Mouse (Mus musculus): ENCODE data around the gene Gm13697.
"Not testable (repeated sequence)": the region's sequence is repeated elsewhere in the genome, so short reads cannot be mapped to it uniquely, and the experiment has no call there.

The Gm13697 gene

DNA sequence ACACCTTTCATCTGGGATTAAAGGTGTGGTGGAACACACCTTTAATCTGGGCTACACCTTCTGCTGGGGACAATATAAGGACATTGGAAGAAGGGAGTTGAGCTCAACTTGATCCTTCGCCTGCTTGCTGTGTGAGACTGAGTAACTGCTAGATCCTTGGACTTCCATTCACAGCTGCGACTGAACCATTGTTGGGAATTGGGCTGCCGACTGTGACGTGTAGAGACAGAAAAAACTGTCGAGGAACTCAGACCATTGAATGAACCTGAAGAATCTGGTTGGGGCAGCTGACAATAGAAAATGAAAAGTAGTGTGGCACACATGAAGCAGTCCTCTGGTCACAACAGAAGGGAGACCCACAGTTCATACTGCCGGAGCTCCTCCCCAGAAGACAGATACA lies at the start of gene Gm13697:
Gm13697 (plus strand) TSS at position 301 of the 400 bp plus-strand sequence.
- DNase-seq (ENCODE audit: low spot score) = not testable (repeated sequence)

DNA sequence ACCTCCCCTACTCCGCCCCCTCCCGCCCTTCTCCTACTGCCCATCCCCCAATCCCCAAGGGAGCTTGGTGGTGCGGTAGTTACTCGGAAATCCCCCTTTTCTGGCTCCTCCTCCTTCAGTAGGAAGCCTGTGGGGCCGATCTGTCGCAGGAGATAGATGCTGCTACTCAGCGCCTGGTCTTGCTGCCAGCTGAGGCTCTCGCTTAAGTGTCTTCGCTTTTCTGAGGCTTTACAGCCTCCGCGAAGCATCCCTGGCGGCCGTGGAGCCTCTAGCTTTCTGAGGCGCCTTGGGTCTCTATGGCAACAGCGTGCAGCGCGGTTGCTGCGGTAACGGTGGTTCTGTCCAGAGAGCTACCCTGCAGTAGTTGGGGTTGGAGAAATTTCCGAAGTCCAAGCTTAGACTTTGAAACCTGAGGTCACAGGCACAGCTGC lies 43.6 kb upstream of the Gm13697 start, which contains the start of gene Zswim2:
Zswim2 (minus strand) TSS at position 298 of the 431 bp plus-strand sequence.
- DNase-seq (ENCODE audit: low spot score) = no peak

DNA sequence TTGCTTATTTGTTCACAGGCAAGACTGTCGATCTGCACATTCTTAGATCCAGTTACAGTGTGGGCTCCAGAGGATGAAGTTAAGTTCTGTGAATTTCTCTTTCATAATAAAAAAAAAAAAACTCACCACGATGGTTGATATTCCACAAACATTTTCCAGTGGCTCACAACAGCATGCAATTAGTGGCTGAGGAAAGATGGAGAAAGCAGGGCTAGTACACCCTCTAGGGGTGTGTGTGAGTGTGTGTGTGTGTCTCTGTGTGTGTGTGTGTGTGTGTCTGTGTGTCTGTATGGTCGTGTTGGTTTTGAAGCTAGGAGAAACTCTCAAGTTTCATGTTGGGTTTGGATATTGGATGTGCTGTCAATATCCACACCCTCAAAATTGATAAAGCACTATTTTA lies 43.2 kb upstream of the Gm13697 start:
- DNase-seq (ENCODE audit: low spot score) = no peak

DNA sequence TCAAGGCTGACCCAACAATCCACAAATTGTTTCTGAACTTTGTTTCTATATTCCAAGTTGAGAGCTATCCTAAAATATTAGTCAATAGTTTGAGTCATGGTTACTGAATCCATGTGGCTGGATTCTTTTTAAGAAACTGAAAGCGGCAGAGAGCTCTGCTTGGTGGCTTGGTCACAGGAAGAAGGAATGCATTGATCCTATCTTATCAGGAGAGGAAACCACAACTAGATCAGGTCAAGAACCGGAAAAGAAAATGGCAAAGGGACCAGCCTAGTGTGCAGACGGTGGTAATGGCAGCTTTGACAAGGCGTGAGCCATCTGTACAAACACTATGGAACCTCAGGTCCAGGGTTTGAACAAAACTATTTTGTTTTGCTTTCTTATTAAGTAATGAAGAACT lies 42.8 kb upstream of the Gm13697 start:
- DNase-seq (ENCODE audit: low spot score) = no peak

DNA sequence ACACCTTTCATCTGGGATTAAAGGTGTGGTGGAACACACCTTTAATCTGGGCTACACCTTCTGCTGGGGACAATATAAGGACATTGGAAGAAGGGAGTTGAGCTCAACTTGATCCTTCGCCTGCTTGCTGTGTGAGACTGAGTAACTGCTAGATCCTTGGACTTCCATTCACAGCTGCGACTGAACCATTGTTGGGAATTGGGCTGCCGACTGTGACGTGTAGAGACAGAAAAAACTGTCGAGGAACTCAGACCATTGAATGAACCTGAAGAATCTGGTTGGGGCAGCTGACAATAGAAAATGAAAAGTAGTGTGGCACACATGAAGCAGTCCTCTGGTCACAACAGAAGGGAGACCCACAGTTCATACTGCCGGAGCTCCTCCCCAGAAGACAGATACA lies 29.1 kb upstream of the Gm13697 start, which contains the start of gene Gm13698:
Gm13698 (plus strand) TSS at position 301 of the 400 bp plus-strand sequence.
- DNase-seq (ENCODE audit: low spot score) = not testable (repeated sequence)

DNA sequence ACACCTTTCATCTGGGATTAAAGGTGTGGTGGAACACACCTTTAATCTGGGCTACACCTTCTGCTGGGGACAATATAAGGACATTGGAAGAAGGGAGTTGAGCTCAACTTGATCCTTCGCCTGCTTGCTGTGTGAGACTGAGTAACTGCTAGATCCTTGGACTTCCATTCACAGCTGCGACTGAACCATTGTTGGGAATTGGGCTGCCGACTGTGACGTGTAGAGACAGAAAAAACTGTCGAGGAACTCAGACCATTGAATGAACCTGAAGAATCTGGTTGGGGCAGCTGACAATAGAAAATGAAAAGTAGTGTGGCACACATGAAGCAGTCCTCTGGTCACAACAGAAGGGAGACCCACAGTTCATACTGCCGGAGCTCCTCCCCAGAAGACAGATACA lies 23.3 kb upstream of the Gm13697 start, which contains the start of gene Gm13693:
Gm13693 (plus strand) TSS at position 301 of the 400 bp plus-strand sequence.
- DNase-seq (ENCODE audit: low spot score) = not testable (repeated sequence)

DNA sequence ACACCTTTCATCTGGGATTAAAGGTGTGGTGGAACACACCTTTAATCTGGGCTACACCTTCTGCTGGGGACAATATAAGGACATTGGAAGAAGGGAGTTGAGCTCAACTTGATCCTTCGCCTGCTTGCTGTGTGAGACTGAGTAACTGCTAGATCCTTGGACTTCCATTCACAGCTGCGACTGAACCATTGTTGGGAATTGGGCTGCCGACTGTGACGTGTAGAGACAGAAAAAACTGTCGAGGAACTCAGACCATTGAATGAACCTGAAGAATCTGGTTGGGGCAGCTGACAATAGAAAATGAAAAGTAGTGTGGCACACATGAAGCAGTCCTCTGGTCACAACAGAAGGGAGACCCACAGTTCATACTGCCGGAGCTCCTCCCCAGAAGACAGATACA lies 17.5 kb upstream of the Gm13697 start, which contains the start of gene Gm13695:
Gm13695 (plus strand) TSS at position 301 of the 400 bp plus-strand sequence.
- not testable (repeated sequence) for DNase-seq (ENCODE audit: low spot score)

DNA sequence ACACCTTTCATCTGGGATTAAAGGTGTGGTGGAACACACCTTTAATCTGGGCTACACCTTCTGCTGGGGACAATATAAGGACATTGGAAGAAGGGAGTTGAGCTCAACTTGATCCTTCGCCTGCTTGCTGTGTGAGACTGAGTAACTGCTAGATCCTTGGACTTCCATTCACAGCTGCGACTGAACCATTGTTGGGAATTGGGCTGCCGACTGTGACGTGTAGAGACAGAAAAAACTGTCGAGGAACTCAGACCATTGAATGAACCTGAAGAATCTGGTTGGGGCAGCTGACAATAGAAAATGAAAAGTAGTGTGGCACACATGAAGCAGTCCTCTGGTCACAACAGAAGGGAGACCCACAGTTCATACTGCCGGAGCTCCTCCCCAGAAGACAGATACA lies 11.7 kb upstream of the Gm13697 start, which contains the start of gene Gm13696:
Gm13696 (plus strand) TSS at position 301 of the 400 bp plus-strand sequence.
- DNase-seq (ENCODE audit: low spot score) = not testable (repeated sequence)

DNA sequence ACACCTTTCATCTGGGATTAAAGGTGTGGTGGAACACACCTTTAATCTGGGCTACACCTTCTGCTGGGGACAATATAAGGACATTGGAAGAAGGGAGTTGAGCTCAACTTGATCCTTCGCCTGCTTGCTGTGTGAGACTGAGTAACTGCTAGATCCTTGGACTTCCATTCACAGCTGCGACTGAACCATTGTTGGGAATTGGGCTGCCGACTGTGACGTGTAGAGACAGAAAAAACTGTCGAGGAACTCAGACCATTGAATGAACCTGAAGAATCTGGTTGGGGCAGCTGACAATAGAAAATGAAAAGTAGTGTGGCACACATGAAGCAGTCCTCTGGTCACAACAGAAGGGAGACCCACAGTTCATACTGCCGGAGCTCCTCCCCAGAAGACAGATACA lies 5.9 kb upstream of the Gm13697 start, which contains the start of gene Gm13694:
Gm13694 (plus strand) TSS at position 301 of the 400 bp plus-strand sequence.
- not testable (repeated sequence) for DNase-seq (ENCODE audit: low spot score)

DNA sequence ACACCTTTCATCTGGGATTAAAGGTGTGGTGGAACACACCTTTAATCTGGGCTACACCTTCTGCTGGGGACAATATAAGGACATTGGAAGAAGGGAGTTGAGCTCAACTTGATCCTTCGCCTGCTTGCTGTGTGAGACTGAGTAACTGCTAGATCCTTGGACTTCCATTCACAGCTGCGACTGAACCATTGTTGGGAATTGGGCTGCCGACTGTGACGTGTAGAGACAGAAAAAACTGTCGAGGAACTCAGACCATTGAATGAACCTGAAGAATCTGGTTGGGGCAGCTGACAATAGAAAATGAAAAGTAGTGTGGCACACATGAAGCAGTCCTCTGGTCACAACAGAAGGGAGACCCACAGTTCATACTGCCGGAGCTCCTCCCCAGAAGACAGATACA lies 5.7 kb downstream of the Gm13697 start, which contains the start of gene Gm13691:
Gm13691 (plus strand) TSS at position 301 of the 400 bp plus-strand sequence.
- DNase-seq (ENCODE audit: low spot score) = not testable (repeated sequence)

DNA sequence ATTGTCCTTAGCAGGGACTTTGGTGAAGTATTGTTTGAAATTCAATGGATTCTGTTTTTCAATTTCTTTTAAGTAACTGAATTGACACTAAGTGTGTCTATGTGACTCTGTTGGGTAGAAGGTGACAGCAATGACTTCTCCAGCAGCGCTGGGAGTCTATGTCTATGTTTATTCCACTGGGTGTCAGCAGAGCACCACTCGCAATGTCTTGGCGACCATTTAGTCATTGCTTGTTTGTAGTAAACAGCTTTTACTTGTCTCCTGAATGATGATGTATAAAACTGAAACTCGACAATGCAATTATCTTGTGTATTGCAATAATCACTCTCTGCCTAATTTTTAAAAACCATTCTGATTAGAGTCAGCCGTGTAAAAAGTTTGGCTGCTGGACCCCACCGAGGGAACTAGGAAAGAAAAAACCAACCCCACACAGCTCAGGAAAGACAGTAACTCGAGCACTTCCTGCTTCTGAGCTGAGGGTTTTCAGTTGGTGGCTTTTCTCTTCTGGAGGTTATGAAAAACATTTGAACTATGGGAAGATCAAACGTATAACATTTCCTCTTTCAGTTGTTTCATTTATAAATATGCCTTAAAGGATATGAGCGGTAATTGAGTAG lies 9.2 kb downstream of the Gm13697 start:
- peak; percentile 15 for DNase-seq (ENCODE audit: low spot score)

DNA sequence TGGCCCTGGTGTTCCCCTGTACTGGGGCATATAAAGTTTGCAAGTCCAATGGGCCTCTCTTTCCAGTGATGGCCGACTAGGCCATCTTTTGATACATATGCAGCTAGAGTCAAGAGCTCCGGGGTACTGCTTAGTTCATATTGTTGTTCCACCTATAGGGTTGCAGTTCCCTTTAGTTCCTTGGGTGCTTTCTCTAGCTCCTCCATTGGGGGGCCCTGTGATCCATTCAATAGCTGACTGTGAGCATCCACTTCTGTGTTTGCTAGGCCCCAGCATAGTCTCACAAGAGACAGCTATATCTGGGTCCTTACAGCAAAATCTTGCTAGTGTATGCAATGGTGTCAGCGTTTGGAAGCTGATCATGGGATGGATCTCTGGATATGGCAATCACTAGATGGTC lies 10.0 kb downstream of the Gm13697 start:
- not testable (repeated sequence) for DNase-seq (ENCODE audit: low spot score)

DNA sequence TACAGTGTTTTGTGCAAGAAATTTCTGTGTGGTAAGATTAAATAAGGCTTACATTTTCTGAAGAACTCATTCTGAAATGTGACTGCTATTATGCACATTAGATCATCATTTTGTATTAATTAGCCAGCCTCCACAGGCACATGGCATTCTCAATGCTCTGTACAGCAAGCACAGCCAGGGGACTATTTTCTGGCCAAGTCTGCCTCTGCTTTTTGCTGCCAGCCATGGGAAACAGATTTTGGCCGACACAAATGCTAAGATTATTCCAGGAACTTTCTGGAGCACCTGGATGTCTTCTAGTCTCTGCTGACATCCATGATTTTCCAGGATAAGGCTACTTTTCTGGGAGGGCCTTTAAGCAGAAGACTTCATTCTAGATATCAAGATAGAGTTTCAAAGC lies 24.4 kb downstream of the Gm13697 start:
- DNase-seq (ENCODE audit: low spot score) = peak; percentile 52

DNA sequence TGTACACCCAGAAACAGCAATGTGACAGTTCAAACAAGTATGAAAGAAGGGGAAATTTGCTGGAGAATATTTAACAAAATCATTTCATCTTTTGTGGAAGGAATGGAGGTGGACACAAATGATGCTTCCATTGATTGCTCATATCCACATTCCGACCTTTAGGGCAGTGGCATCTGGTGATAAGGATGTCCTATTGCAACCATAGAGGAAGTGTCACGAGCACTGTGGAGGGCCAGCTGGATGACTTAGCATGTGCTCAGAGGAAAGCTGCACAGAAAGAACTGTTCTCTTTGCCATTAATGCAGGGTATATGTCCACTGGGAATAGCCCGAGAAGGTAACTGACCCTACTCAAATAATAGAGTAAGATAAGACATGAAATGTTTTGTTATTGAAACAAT lies 25.3 kb downstream of the Gm13697 start:
- DNase-seq (ENCODE audit: low spot score) = no peak

DNA sequence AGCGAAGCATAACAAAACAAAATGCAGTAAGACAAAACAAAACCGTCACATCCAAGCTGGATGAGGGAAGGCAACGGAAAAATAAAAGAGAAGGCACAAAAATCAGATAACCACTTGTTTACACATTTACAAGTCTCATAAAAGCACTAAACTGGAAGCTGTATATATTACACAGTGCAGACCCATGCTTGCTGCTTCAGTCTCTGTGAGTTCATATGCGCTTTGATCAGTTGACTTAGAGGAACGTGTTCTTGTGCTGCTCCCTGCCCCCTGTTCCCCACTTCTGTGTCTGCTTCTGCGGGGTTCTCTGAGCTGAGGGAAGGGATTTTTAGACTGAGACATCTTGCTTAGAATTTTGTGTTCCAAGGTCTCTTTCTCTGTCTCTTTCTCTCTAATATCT lies 30.0 kb downstream of the Gm13697 start:
- DNase-seq (ENCODE audit: low spot score) = no peak

DNA sequence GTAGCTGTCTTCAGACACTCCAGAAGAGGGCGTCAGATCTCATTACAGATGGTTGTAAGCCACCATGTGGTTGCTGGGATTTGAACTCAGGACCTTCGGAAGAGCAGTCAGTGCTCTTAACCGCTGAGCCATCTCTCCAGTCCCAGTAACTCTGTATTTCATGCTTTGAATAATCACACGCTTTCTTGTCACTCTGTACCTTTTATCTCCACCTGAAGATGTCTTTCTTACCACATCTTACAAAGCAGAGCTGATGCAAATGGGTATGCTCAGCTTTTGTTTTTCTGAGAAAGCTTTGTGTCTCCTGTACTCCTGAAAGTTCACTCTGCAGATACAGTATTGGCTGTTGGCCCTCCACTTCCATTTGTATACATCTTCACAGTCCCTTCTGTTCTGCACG lies 31.7 kb downstream of the Gm13697 start:
- not testable (repeated sequence) for DNase-seq (ENCODE audit: low spot score)

DNA sequence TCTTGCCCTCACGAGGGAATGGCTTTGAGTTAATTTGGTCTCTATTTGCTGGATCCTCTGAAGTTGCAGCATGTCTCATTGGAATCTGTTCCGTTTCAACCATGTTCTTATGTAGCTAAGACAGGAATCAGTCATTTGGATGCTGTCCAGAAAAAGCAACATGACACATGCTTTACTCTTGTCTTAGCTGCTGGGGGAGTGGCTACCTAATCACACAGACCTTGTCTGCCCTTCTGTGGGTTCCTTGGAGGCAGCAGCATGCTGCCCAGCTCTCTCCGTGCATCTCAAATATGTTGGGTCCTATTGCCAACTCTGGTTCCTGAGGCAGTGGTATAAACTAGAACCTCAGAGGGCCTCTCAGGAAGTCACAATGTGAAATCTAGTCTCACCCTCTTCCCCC lies 33.8 kb downstream of the Gm13697 start:
- peak; percentile 44 for DNase-seq (ENCODE audit: low spot score)

DNA sequence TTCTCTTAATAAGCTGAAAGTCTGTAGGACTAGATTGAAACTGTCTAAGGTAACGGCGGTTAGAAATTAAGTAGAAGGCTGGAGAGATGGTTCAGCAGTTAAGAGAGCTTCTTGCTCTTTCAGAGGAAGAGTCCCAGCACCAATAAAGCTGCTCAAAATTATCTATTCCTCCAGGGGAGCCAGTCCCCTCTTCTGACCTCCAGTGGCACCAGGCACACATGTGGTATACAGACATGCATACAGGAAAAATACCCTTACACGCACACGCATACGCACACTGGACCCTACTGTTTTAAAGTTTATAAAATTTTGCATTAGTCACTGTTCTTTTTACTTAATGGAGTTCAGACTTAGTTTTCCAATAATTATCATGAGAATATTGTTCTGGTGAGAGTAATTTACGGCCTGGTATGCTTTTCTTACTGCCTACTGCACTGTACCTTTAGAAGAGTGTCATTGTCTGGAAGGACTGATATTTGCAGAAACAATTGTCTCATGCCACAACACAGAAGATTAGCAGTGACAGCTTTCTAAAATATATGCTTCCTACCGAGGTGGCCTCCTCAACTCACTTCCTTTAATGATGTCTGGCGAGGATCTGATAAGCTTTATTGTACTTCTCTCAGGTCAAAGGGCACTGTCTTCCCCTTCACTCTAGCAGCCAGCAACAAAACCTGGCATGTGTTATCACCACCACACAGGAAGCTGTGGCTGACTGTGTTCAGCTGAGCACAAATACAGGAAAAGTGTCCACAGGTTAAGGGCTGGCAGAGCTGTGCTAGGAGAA lies 35.2 kb downstream of the Gm13697 start:
- no peak for DNase-seq (ENCODE audit: low spot score)

DNA sequence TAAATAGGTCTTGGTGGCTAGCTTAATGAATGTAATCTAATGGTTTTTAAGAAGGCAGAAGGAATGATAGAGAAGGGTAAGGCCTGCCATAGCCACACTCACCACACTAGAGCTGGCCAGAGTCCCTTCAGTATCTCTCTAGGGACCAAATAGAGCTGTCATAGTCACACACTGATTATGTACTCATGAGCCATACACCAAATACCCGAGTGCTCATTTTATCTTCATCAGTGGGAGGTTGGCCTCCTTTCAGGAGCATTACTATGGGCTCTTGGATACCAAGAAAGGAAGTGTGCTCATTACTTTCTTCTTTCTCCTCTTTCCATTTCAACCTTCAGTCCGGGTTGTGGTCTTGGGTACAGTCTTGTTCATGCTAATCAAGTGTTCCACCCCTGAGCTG lies 37.4 kb downstream of the Gm13697 start:
- no peak for DNase-seq (ENCODE audit: low spot score)

DNA sequence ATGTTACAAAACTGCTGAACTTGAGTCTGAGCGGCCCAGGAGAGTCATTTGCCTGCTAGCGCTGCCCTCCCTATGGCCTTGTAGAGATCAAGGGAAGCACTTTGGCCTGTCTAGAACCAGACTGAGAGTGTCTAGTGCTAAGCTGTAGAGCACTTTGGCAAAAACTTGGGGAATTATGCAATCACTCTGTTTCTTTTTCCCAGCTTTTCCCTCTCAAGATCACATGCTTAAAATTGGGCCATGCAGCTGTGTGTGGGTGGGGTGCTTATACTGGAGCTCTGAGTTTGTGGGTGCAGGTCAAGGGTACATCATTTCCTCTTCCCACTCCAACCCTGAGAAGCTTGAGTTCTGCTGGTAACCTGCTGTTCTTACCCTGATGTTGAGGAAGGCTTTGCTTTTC lies 38.4 kb downstream of the Gm13697 start:
- peak; percentile 94 for DNase-seq (ENCODE audit: low spot score)

DNA sequence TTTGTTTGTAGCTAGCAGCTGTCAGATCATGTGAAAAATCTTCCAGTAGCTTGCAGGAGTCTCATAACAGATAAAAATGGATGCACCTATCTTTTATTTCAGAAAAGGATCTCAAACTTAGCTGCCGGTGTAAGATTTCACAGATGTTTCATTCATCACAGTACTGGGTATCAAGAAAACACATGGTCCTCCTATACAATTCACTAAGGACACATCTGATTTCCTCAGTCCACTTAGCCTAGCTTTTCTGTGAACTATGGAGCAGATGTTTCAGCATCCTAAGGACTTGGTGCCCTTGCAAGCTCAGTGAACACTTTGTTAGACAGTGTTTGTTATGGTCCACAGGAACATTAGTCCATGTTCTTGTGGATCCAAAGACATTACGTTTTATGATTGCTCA lies 38.8 kb downstream of the Gm13697 start:
- DNase-seq (ENCODE audit: low spot score) = peak; percentile 58

DNA sequence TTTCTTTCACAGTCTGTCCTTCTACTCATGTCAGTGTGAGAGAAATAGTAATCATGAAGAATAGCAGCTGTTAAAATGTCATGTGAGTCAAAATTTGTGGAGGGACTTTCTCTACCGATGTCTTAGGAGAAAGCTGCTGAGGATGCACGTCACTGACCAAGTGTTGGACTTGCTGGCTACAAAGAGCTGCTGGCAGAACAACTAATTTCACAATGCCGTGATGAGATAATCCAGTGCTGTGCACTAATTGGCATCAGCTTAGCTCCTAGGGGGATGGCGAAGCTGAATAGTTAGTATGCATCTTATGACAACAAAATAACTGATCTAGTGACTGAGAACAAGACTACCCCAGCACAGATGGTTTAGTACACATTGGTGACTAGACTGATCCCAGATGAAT lies 40.7 kb downstream of the Gm13697 start:
- DNase-seq (ENCODE audit: low spot score) = peak; percentile 87

DNA sequence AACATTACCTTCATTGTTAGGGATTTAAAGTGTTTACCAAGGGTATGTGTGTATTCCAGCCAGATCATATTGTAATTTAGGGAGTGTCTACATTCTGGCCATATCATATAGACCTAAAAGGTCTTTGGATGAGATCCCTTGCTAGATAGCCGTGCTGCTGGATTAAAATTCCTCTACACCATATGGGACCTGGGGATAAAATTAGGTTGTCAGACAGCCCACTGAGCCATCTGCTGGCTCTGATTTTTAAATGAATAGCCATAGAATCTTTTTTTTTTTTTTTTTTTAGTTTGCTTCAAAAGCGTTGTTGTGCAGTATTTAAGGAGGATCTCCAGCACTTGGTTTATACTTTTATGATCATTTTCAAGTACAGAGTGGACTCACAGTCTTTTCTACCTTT lies 48.0 kb downstream of the Gm13697 start:
- no peak for DNase-seq (ENCODE audit: low spot score)
